Mouse (Mus musculus): ENCODE results near the gene Adamts18.

The Adamts18 gene

DNA sequence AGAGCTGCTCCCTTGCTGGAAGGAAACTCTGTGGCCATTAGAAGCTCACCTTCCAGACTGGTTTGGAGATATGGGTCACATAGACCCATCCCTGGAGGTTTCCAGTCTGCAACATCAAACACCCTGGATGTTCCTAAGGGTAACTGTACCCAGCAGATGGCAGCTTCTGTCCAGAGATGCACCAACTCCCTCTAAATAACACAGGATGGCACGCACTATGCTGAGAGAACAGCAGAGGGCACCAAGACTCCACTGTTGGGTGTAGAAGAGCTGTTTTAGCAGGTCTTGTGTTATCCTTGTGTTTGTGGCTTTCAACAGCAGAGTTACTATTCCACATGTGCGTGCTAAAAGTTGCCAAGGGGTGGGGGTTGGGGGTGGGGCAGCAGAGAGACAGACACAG, 184.0 kb downstream of the Adamts18 start:
- DNase-seq (ENCODE audit: low spot score in 2 of 2): peak; percentile 48 to 74

DNA sequence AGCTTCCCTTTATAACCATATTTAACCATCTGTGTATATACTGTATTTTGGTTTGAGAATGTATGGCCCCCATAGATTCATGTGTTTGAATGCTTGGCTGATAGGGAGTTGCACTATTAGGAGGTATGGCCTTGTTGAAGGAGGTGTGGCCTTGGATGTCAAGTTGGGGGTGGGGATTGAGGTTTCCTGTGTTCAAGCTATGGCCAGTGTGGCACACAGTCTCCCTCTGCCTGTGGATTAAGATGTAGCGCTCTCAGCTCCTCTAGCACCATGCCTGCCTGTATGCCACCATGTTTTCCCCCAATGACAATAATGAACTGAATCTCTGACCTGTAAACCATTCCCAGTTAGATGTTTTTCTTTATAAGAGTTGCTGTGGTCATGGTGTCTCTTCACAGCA, 188.4 kb downstream of the Adamts18 start:
- DNase-seq (ENCODE audit: low spot score in 2 of 2): no peak

DNA sequence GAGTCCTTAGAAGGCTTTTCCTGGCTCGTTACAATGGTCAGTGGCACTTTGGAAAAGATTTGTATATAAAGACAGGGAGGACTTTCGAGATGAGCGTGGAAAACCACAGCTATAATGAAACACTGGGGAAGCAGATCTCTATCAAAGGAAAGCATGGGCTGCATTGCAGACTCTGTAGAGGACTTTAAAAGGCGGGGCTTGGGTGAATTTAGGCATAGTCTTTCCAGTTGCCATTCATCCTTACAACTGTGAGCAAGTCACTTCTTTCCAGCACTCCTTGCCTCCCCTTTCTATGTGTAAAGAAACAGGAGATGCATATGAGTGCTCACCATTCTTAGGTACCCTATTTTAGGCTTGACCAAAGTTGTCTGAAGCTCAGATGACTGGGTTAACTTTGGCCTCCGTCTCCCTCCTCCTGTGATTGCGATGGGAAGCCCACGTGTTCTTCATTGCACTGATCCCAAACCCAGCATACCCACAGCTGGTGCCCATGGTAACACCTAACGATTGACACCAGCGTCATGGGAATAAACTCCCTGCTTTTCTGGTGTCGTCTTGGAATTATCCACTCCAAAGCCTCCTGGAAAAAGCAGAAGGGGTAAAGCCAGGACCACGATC, 191.7 kb downstream of the Adamts18 start:
- no peak for DNase-seq (ENCODE audit: low spot score in 2 of 2)

DNA sequence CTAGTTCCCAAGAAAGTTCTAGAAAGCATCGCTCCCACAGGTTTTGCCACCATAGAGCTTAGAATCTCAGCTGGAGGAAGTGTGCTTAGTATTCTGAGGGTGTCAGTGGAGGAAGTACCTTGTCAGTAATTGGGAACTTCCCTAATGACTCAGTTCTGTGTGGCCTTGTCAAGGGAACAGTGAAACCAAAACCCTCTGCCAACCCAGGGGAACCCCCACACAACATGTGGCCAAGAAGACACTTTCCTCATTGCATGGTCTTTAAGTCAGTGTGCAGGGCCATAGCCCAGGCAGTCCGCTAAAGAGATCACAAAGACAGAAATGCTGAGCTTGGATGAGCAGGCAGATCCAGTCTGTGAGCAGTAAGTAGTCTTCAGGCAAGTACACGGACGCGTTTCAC, 192.4 kb downstream of the Adamts18 start:
- DNase-seq (ENCODE audit: low spot score in 2 of 2): no peak

DNA sequence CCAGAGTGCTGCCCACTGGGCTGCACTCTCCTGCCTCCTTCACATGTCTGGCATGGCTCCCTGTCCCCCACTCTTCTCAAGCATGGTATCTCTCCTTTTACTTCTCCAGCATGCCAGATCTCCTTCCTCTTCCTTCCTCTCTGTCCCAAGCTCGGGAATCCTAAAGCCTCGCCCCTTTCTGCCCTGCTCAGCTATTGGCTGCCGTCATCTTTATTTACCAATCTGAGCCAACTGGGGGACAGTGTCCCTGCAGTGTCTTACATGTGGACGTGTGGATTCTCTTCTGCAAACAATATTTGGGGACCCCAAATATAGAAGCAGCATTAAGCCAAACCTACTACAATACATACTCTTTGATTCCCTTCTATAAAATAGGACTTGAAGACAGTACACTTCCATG, 195.4 kb downstream of the Adamts18 start:
- no peak for DNase-seq (ENCODE audit: low spot score in 2 of 2)

DNA sequence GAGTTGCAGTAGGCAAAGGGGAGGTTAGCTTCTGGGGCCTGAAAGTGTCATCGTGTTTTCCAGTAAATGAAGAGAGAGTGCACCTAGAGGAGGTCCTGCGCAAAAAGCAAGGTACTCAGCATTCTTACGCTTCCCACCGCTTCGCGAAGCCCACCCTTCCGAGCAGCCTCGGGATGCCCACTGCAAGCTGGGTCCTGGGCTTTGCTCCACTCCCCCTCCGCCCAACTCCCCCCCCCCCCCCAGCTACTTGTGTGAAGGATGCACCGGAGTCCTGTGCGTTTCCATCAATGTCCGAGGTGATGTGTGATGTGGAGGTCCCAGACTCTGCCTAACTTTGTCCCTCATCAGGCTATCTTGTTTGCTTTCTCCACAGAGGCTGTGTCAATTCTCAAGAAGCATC, 196.1 kb downstream of the Adamts18 start:
- DNase-seq (ENCODE audit: low spot score in 2 of 2): no peak

Measured in spleen, postnatal 4 days (tissue).